Mouse (Mus musculus): ENCODE data around the gene Mrpl12.

Mrpl12 gene

DNA sequence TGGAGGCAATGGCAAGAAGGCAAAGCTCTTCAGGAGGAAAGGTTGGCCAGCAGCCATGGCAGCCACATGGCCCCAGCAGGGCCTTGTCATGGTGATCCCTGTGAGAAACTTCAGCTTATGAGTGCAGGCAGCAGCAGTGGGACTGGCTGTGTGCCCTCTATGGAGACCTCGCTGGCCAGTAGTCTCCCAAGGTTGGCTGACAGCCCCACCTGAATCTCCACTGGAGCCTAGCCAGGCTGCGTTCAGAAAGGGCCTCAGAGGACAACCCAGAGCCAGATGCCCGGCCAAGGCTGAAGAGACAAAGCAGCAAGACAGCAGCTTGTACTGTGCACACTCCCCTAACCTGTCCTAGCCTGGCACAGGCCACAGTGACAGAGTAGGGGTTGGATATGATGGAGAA lies 54.1 kb downstream of the Mrpl12 start:
- no peak for DNase-seq (ENCODE audit: low read depth, low spot score)

Data from R1 (cell line).